Mouse (Mus musculus): ENCODE measurements around the gene Dytn. TPM values are rescaled to one million over a fixed set of nuclear protein-coding genes. Genes with fewer than 3 reads are reported as not detected.
A peak's percentile ranks its signal among the peaks of the same experiment; 100 is the strongest.
"Not testable (repeated sequence)": the region's sequence is repeated elsewhere in the genome, so short reads cannot be mapped to it uniquely, and the experiment has no call there.

Gene Dytn
- polyA plus RNA-seq, 1 experiment from 2014 or later = not detected

GRCm38 (mm10) chr1:63659591-63659990 lies 27.1 kb downstream of the Dytn start:
- 2% methylated on average over 7 of the region's 7 CpGs for WGBS
- Histone ChIP-seq H3K36me3 (no peaks in the 10 kb centered on the region), H3K4me1 (no peaks in the 10 kb centered on the region), H3K27me3 (peaks cover 6% of the 10 kb centered on the region), H3K9me3 (no peaks in the 10 kb centered on the region), H3K9ac (replicated peaks) (no peak overlapping the region), H3K27ac (replicated peaks) (no peak overlapping the region), H3K4me3 (no peak overlapping the region), H3K4me2 (replicated peaks) (no peak overlapping the region)
- no peak for ATAC-seq (ENCODE audit: low FRiP score, low read depth)

DNA sequence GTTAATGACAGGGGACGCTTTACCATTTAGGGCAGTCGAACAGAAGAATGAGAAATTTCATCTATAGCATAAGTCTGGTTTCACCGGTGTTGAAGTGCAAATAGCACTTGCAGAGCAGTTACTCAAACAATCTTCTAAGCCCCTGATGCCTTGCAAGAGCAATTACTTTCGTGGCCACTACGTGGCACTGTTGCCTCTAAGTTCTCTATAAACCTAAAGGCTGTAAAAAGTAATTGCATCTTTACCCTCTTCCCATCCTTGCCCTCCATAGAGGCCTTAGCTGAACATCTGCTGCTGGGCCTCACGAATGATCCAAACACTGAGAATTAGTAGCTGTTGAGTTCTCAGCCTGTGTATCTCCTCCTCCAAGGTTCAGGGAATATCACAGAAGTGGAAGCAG lies 28.7 kb downstream of the Dytn start:
- H3K9ac ChIP-seq (replicated peaks) = no peak overlapping the region
- H3K27ac ChIP-seq (replicated peaks) = no peak overlapping the region
- no peaks in the 10 kb centered on the region for H3K4me1 ChIP-seq
- no peak for ATAC-seq (ENCODE audit: low FRiP score, low read depth)
- no peak overlapping the region for H3K4me2 ChIP-seq (replicated peaks)
- H3K4me3 ChIP-seq = no peak overlapping the region
- H3K36me3 ChIP-seq = no peaks in the 10 kb centered on the region
- WGBS = 13% methylated on average over 6 of the region's 6 CpGs
- H3K27me3 ChIP-seq = peaks cover 6% of the 10 kb centered on the region
- H3K9me3 ChIP-seq = no peaks in the 10 kb centered on the region

GRCm38 (mm10) chr1:63639921-63640320 lies 46.8 kb downstream of the Dytn start:
- WGBS = 90% methylated on average over 6 of the region's 6 CpGs

GRCm38 (mm10) chr1:63630390-63630789 lies 56.3 kb downstream of the Dytn start:
- H3K36me3 ChIP-seq; H3K4me1 ChIP-seq; ATAC-seq (ENCODE audit: low FRiP score, low read depth); H3K9me3 ChIP-seq; H3K4me2 ChIP-seq (replicated peaks); H3K27me3 ChIP-seq; H3K9ac ChIP-seq (replicated peaks); H3K27ac ChIP-seq (replicated peaks); H3K4me3 ChIP-seq: not testable (repeated sequence)

More at GRCm38 (mm10) chr1:63639921-63640320, 46.8 kb downstream of the Dytn start:
- no peaks in the 10 kb centered on the region for H3K4me1 ChIP-seq
- ATAC-seq (ENCODE audit: low FRiP score, low read depth) = no peak
- H3K36me3 ChIP-seq = no peaks in the 10 kb centered on the region
- H3K27ac ChIP-seq (replicated peaks) = no peak overlapping the region
- H3K9ac ChIP-seq (replicated peaks) = no peak overlapping the region
- H3K4me2 ChIP-seq (replicated peaks) = no peak overlapping the region
- H3K27me3 ChIP-seq = no peaks in the 10 kb centered on the region
- no peak overlapping the region for H3K4me3 ChIP-seq
- H3K9me3 ChIP-seq = no peaks in the 10 kb centered on the region

- no peak for ATAC-seq (ENCODE audit: low FRiP score, low read depth)
- Histone ChIP-seq H3K27ac (replicated peaks) (no peak overlapping the region), H3K9ac (replicated peaks) (no peak overlapping the region), H3K4me2 (replicated peaks) (no peak overlapping the region), H3K4me1 (no peaks in the 10 kb centered on the region), H3K36me3 (no peaks in the 10 kb centered on the region), H3K9me3 (no peaks in the 10 kb centered on the region), H3K27me3 (no peaks in the 10 kb centered on the region), H3K4me3 (no peak overlapping the region)
- 72% methylated on average over 2 of the region's 2 CpGs for WGBS
Observed at GRCm38 (mm10) chr1:63628211-63628610, 58.5 kb downstream of the Dytn start.

DNA sequence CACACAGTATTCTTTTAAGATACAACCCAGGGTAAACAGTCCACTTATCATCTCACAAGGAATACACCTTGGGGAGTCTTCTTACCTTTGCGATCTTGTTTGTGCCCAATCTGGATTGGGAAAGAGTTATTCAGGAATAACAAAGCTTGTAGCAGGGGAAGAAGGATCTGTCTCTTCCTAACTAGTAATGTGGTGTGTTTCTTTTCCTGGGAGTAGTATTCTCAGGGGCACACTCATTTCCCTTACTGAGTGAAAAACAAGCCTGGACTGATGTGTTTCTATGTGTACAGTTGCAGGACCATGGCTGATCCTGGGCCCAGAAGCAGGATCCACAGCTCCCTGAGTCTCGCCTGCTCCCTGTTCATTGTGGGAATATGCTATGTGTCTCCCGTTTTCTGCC lies 71.1 kb downstream of the Dytn start, which contains the start of gene Gm39653:
Gene Gm39653, plus strand, starts transcription at position 301 of the 400 bp plus-strand sequence.
- Histone ChIP-seq H3K4me2 (replicated peaks) (no peak within 1 kb of the TSS), H3K9ac (replicated peaks) (no peak within 1 kb of the TSS), H3K27ac (replicated peaks) (no peak within 1 kb of the TSS), H3K4me1 (peaks cover 6% of the 10 kb centered on the region), H3K36me3 (no peaks in the 10 kb centered on the region), H3K9me3 (no peaks in the 10 kb centered on the region), H3K27me3 (peaks cover 11% of the 10 kb centered on the region; the same call in 1 of the 2 replicates), H3K4me3 (no peak within 1 kb of the TSS)
- WGBS = 85% methylated on average over 3 of the region's 3 CpGs
- ATAC-seq (ENCODE audit: low FRiP score, low read depth) = no peak

DNA sequence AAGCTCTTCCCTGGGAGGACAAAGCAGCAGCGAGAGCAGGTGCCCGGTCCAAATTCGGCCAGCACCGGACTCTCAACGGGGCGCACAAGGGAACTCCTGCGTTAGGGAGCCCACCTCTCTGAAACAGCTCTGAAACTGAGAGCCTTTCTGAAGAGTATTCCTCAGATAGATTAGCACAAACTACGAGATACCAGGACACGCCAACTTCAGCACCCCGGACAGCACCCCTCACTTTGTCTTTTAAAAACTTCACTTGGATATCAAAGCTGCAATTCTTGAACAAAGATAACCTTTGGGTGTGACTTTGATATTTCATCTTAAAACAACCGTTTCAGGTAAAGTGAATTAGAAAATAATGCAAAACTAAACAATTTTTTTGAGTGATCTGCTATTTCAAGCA lies 72.1 kb downstream of the Dytn start:
- Histone ChIP-seq H3K36me3 (no peaks in the 10 kb centered on the region), H3K4me2 (replicated peaks) (peak overlapping the region; percentile 45), H3K27ac (replicated peaks) (no peak overlapping the region), H3K4me1 (peaks cover 6% of the 10 kb centered on the region), H3K27me3 (peaks cover 11% of the 10 kb centered on the region; the same call in 1 of the 2 replicates), H3K9me3 (no peaks in the 10 kb centered on the region), H3K4me3 (peak overlapping the region; percentile 17; the same call in 1 of the 2 replicates), H3K9ac (replicated peaks) (0 out of 2 replicates have a peak overlapping the region, but pooled peaks have one; percentile 3)
- ATAC-seq (ENCODE audit: low FRiP score, low read depth) = no peak
- WGBS = 2% methylated on average over 11 of the region's 11 CpGs

DNA sequence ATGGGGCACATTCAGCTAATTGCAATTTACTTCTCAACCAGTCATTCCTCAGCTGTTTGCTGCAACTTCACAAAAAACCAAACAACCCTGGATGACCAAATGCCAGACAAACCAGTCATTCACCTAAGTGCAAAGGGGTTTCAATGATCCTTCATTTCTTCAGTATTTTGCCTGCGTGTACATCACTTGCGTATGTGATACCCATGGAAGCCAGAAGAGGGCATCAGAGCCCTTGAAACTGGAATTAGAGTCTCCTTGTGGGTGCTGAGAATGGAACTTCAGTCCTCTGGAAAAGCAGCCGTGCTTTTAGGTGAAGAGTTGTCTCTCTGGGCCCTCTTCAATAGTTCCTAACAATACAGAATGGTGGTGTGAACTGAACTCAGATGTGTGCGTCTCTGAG lies 77.1 kb downstream of the Dytn start:
- Histone ChIP-seq H3K27me3 (peaks cover 11% of the 10 kb centered on the region; the same call in 1 of the 2 replicates), H3K9ac (replicated peaks) (no peak overlapping the region), H3K4me2 (replicated peaks) (no peak overlapping the region), H3K4me1 (peaks cover 6% of the 10 kb centered on the region), H3K4me3 (no peak overlapping the region), H3K9me3 (no peaks in the 10 kb centered on the region), H3K27ac (replicated peaks) (no peak overlapping the region), H3K36me3 (no peaks in the 10 kb centered on the region)
- 91% methylated on average over 4 of the region's 4 CpGs for WGBS
- no peak for ATAC-seq (ENCODE audit: low FRiP score, low read depth)

DNA sequence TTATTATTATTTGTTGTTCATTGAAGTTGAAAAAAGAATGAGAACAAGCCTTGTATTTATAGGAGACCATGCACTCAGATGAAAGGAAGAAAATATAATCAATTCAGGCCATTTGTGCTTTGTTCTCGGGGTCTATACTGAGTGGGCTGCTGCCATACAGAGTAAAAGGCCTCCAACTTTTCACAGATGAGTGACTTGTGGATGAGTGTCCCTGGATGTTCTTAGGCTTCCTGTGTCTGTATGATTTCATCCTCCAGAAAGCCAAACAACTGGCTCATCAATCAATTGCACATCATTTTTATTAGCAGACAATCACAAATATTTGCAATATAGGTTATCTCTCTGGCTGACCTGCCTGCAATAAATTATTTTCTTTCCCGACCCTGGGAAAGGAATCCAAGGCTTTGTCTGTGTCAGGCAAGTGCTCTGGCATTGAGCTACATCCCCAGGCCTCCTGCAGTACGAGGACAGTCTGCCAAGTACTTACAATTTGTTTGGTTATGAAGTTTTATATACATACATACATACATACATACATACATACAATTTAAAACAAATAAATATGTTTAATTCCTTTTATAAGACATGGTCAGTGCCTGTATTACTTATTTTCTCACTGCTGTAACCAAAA lies 82.7 kb downstream of the Dytn start:
- Histone ChIP-seq H3K27ac (replicated peaks) (no peak overlapping the region), H3K9ac (replicated peaks) (no peak overlapping the region), H3K4me2 (replicated peaks) (no peak overlapping the region), H3K27me3 (no peaks in the 10 kb centered on the region), H3K9me3 (no peaks in the 10 kb centered on the region), H3K4me1 (no peaks in the 10 kb centered on the region), H3K4me3 (no peak overlapping the region), H3K36me3 (no peaks in the 10 kb centered on the region)
- no peak for ATAC-seq (ENCODE audit: low FRiP score, low read depth)
- WGBS = 68% methylated on average over 3 of the region's 3 CpGs

DNA sequence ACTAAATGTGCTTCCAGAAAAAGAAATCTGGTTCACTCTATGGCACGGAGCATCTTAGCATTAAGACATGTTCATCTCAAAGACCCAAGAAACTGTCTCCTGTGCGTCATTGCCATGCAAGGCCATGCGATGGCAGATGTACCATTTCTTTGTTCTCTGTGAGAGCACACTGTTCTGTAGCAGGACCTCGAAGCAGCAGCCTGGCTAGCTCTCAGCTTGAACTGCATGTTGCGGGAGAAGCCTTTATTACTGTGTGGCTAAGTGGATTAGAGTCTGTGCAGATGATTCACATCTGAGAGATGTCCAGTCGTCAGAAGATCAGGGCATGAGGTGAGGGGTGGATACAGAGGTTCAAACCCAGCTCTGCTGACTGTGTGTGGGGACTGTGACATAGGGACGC lies 99.9 kb downstream of the Dytn start:
- ATAC-seq (ENCODE audit: low FRiP score, low read depth) = peak; percentile 47; the same call in 1 of the 2 replicates
- H3K27ac ChIP-seq (replicated peaks) = peak overlapping the region; percentile 15
- H3K27me3 ChIP-seq = no peaks in the 10 kb centered on the region
- 53% methylated on average over 7 of the region's 7 CpGs for WGBS
- no peaks in the 10 kb centered on the region for H3K9me3 ChIP-seq
- no peaks in the 10 kb centered on the region for H3K4me1 ChIP-seq
- H3K36me3 ChIP-seq = no peaks in the 10 kb centered on the region
- H3K9ac ChIP-seq (replicated peaks) = no peak overlapping the region
- H3K4me3 ChIP-seq = no peak overlapping the region
- H3K4me2 ChIP-seq (replicated peaks) = no peak overlapping the region

DNA sequence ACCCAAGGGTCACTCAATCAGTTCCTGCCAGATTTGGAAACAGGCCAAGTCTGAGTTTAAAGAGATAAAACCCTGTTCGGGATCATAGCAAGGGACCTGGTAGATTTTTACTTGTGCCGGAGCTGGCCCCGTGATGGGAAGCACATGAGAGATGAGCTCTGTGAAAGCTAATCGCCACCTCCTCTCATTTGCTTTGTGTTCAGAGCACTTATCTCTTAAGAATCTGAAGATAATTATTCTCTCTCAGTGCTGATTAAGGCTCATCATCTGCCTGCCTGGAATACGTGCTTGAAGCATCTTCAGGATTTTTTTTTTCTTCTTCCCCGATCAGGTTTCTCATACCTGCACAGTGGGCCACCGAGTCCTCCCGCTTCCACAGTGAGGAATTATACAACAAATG lies 107.6 kb downstream of the Dytn start:
- no peaks in the 10 kb centered on the region for H3K36me3 ChIP-seq
- H3K4me3 ChIP-seq = no peak overlapping the region
- H3K4me1 ChIP-seq = peaks cover 9% of the 10 kb centered on the region
- H3K4me2 ChIP-seq (replicated peaks) = no peak overlapping the region
- no peaks in the 10 kb centered on the region for H3K9me3 ChIP-seq
- H3K9ac ChIP-seq (replicated peaks) = no peak overlapping the region
- no peak for ATAC-seq (ENCODE audit: low FRiP score, low read depth)
- H3K27me3 ChIP-seq = no peaks in the 10 kb centered on the region
- 81% methylated on average over 8 of the region's 8 CpGs for WGBS
- no peak overlapping the region for H3K27ac ChIP-seq (replicated peaks)

DNA sequence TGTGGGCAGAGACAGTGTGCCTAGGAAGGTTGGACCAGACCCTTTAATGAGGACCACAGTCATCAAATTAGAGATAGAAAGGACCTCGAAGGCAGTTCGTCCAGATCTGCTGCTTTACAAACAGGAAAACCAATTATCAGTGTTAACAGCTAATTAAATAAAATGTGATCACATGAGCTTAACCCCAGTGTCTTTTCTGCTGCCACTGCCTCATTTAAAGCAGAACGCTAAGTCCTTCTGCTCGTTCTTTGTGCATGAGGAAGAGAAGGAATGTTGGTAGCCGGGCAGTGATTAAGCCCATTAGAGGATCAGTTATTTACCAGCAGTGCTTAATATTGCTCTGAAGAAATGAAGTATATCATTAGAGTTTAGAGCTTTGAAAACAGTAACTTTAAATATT lies 109.9 kb downstream of the Dytn start:
- 27% methylated on average over 5 of the region's 5 CpGs for WGBS
- no peak for ATAC-seq (ENCODE audit: low FRiP score, low read depth)
- Histone ChIP-seq H3K27me3 (no peaks in the 10 kb centered on the region), H3K27ac (replicated peaks) (no peak overlapping the region), H3K9me3 (no peaks in the 10 kb centered on the region), H3K36me3 (no peaks in the 10 kb centered on the region), H3K4me2 (replicated peaks) (no peak overlapping the region), H3K9ac (replicated peaks) (no peak overlapping the region), H3K4me3 (no peak overlapping the region), H3K4me1 (peaks cover 29% of the 10 kb centered on the region)

Data from midbrain, embryonic 12.5 days (tissue).